Mouse (Mus musculus) CH12.LX (cell line): ENCODE measurements around the gene Traf3ip2.

Source experiments
- CHD2 ChIP-seq: IDR thresholded peaks from 2 replicates; pipeline ENCODE4 v1.6.1; 2011; ENCODE audit warnings: low read length, improper control_type of control experiment
- IRF4 ChIP-seq: IDR thresholded peaks from 2 replicates; pipeline ENCODE4 v1.6.1; 2014; ENCODE audit warnings: low read depth, mild to moderate bottlenecking, inconsistent platforms, low read length, improper control_type of control experiment
- KAT2A ChIP-seq: IDR thresholded peaks from 2 replicates; pipeline ENCODE4 v1.6.1; 2012; ENCODE audit warnings: low read length, improper control_type of control experiment, inconsistent platforms; ENCODE audit not compliant: insufficient replicate concordance
- MXI1 ChIP-seq: IDR thresholded peaks from 2 replicates; pipeline ENCODE4 v1.6.1; 2011; ENCODE audit warnings: mild to moderate bottlenecking, low read depth, low read length, improper control_type of control experiment
- ZC3H11A ChIP-seq: IDR thresholded peaks from 2 replicates; pipeline ENCODE4 v1.6.1; 2012; ENCODE audit warnings: low read depth, mild to moderate bottlenecking, inconsistent platforms, low read length, improper control_type of control experiment
- ZKSCAN1 ChIP-seq: IDR thresholded peaks from 2 replicates; pipeline ENCODE4 v1.6.1; 2012; ENCODE audit warnings: low read depth, inconsistent platforms, low read length, improper control_type of control experiment, borderline replicate concordance
- ZMIZ1 ChIP-seq: IDR thresholded peaks from 2 replicates; pipeline ENCODE4 v1.6.1; 2012; ENCODE audit warnings: low read depth, mild to moderate bottlenecking, inconsistent platforms, low read length, improper control_type of control experiment
- ZNF384 ChIP-seq: IDR thresholded peaks from 2 replicates; pipeline ENCODE4 v1.6.1; 2012; ENCODE audit warnings: low read depth, low read length, improper control_type of control experiment, inconsistent platforms

- TF ChIP-seq IRF4: no peak
- no peak for TF ChIP-seq ZMIZ1
- TF ChIP-seq ZNF384: no peak
- no peak for TF ChIP-seq ZKSCAN1
- TF ChIP-seq KAT2A: no peak
- no peak for TF ChIP-seq CHD2
- TF ChIP-seq MXI1: no peak
- TF ChIP-seq ZC3H11A: no peak
Observed at GRCm38 (mm10) chr10:39623806-39624205, 11.1 kb downstream of the Traf3ip2 start.
